Comparison of ENCODE assay signal across 20 mouse cellular contexts in genomic region chr7:68738676-68739399, GRCm38 (mm10). TPM values are rescaled to one million over a fixed set of nuclear protein-coding genes. Genes with fewer than 3 reads are reported as not detected.
DNase-seq lines count a peak whose midpoint lies in the region; ATAC-seq and TF ChIP-seq lines count a peak whose summit lies in the region.
"Had no signal": no experiment of that assay in that cellular context is flagged by ENCODE, and none has a peak within 500 bp of the region (broad histone marks: within the 10 kb centered on the region; RNA-seq: fewer than 3 reads in every experiment).

No protein-coding gene starts in this region.

- peak; percentile 42 to 80 for ATAC-seq in hematopoietic stem cell, adult 5-6 weeks (replicated peaks in 1 of 2; ENCODE audit: insufficient read depth in 1 of 2, low FRiP score in 2 of 2, low TSS enrichment in 1 of 2, low read depth in 1 of 2, poor library complexity in 2 of 2, severe bottlenecking in 2 of 2)
- ATAC-seq in monocyte, adult 5-6 weeks (replicated peaks; ENCODE audit: insufficient number of reproducible peaks, low FRiP score, low TSS enrichment, poor library complexity, severe bottlenecking) = peak; percentile 83
- no peak for ATAC-seq in midbrain, postnatal 0 days (ENCODE audit: low FRiP score)
- ATAC-seq: forebrain, embryonic 14.5 days; hindbrain, postnatal 0 days had no signal

- H3K36me3 ChIP-seq in midbrain, postnatal 0 days (ENCODE audit: insufficient read depth, low read length) = peaks cover 35% of the 10 kb centered on the region

- H3K4me2 ChIP-seq in midbrain, postnatal 0 days (ENCODE audit: low read depth, low read length, poor library complexity, severe bottlenecking) = no peak overlapping the region
- H3K4me2 ChIP-seq: embryonic facial prominence, embryonic 15.5 days; hindbrain, embryonic 13.5 days had no signal

- DNase-seq in lung, postnatal 36 days = peak; percentile 23
- no peak for DNase-seq in lung, postnatal 10 days
- no peak for DNase-seq in midbrain, postnatal 0 days (ENCODE audit: low spot score)
- no peak for DNase-seq in kidney, postnatal 14 days
- DNase-seq: adrenal gland, adult 2 months; adrenal gland, postnatal 25 days; cerebellum, adult 2 months; cerebellum, postnatal 10 days; embryo, embryonic 11 days; gastrocnemius, postnatal 14 days; heart, postnatal 10 days; heart, postnatal 4 days had no signal

- H3K27ac ChIP-seq in midbrain, postnatal 0 days (ENCODE audit: low read depth, low read length) = no peak overlapping the region
- H3K27ac ChIP-seq: embryonic facial prominence, embryonic 15.5 days; forebrain, embryonic 10.5 days; hindbrain, embryonic 13.5 days; hindbrain, postnatal 0 days had no signal

- no peak overlapping the region for H3K4me3 ChIP-seq in midbrain, postnatal 0 days (ENCODE audit: low read depth, low read length)
- H3K4me3 ChIP-seq: embryonic facial prominence, embryonic 15.5 days; erythroblast, embryonic 14.5 days; forebrain, embryonic 10.5 days; hindbrain, embryonic 13.5 days had no signal

- no peaks in the 10 kb centered on the region for H3K4me1 ChIP-seq in midbrain, postnatal 0 days (ENCODE audit: insufficient read depth, low read length)
- H3K4me1 ChIP-seq: embryonic facial prominence, embryonic 15.5 days; hindbrain, embryonic 13.5 days had no signal

- H3K27me3 ChIP-seq in midbrain, postnatal 0 days (ENCODE audit: insufficient read depth, low read length) = no peaks in the 10 kb centered on the region
- H3K27me3 ChIP-seq: embryonic facial prominence, embryonic 15.5 days; hindbrain, embryonic 13.5 days had no signal

- H3K9me3 ChIP-seq in midbrain, postnatal 0 days (ENCODE audit: low read length) = no peaks in the 10 kb centered on the region
- H3K9me3 ChIP-seq: embryonic facial prominence, embryonic 15.5 days; forebrain, embryonic 10.5 days; hindbrain, embryonic 13.5 days had no signal

- no peak for TF ChIP-seq CTCF in midbrain, postnatal 0 days (IDR thresholded peaks at IDR 0.05)

- H3K9ac ChIP-seq in midbrain, postnatal 0 days (replicated peaks; ENCODE audit: low read length, poor library complexity, severe bottlenecking) = no peak overlapping the region
- H3K9ac ChIP-seq: embryonic facial prominence, embryonic 15.5 days; hindbrain, embryonic 13.5 days had no signal

- WGBS in midbrain, postnatal 0 days = 94% methylated on average over 11 of the region's 11 CpGs

RNA-seq across cellular contexts. Expression of gene Arrdc4, which starts 10.2 kb away (rescaled TPM):
- 14.4 and 22.3 TPM in 2 replicates for total RNA-seq in hematopoietic stem cell, adult 5-6 weeks (2017)
- 6.9 to 16.9 TPM (median 11.3 TPM) in 3 replicates for total RNA-seq in monocyte, adult 5-6 weeks (2017)
- 54.3 and 57.8 TPM in 2 replicates for total RNA-seq in midbrain, postnatal 0 days (2014; rRNA removed)
- 45.4 and 57.2 TPM in 2 replicates for polyA plus RNA-seq in midbrain, postnatal 0 days (2015; fragmentation: Nextera tagmentation; extraction: Ambion mirVana)
